In genomic region chr3:98085812-98086268, GRCm38 (mm10) we compare ENCODE assay signal across 10 mouse cellular contexts.
DNase-seq lines count a peak whose midpoint lies in the region; ATAC-seq and TF ChIP-seq lines count a peak whose summit lies in the region.
"Had no signal": no experiment of that assay in that cellular context is flagged by ENCODE, and none has a peak within 500 bp of the region (broad histone marks: within the 10 kb centered on the region; RNA-seq: fewer than 3 reads in every experiment).

No protein-coding gene starts in this region.

- H3K4me3 ChIP-seq in forebrain, embryonic 16.5 days (replicated peaks; ENCODE audit: low read length): no peak overlapping the region
- no peak overlapping the region for H3K4me3 ChIP-seq in forebrain, embryonic 13.5 days
- H3K4me3 ChIP-seq in heart, embryonic 14.5 days (ENCODE audit: control insufficient read depth in 1 of 2, insufficient read depth in 1 of 2, low read depth in 1 of 2, low read length in 2 of 2): no peak overlapping the region
- no peak overlapping the region for H3K4me3 ChIP-seq in liver, postnatal 0 days (ENCODE audit: low read depth, low read length)
- H3K4me3 ChIP-seq in midbrain, postnatal 0 days (ENCODE audit: low read depth, low read length): no peak overlapping the region

- no peaks in the 10 kb centered on the region for H3K9me3 ChIP-seq in forebrain, embryonic 16.5 days (ENCODE audit: control insufficient read depth, low read length)
- no peaks in the 10 kb centered on the region for H3K9me3 ChIP-seq in forebrain, embryonic 13.5 days (replicated peaks)
- H3K9me3 ChIP-seq in heart, embryonic 14.5 days (ENCODE audit: control insufficient read depth, low read length): no peaks in the 10 kb centered on the region
- H3K9me3 ChIP-seq in liver, postnatal 0 days (ENCODE audit: low read length): no peaks in the 10 kb centered on the region
- H3K9me3 ChIP-seq in midbrain, postnatal 0 days (ENCODE audit: low read length): no peaks in the 10 kb centered on the region

- peak; percentile 44 for DNase-seq in urinary bladder, postnatal 14 days (ENCODE audit: low spot score)
- DNase-seq in urinary bladder, postnatal 10 days (ENCODE audit: low spot score): no peak
- peak; percentile 62 for DNase-seq in liver, postnatal 0 days
- DNase-seq in midbrain, postnatal 0 days (ENCODE audit: low spot score): no peak

- 0 out of 2 replicates have a peak overlapping the region, but pooled peaks have one; percentile 22 for H3K27ac ChIP-seq in forebrain, embryonic 16.5 days (ENCODE audit: low read length)
- H3K27ac ChIP-seq in forebrain, embryonic 13.5 days: no peak overlapping the region; the same call in 1 of the 2 replicates
- H3K27ac ChIP-seq in heart, embryonic 14.5 days (replicated peaks in 1 of 2; ENCODE audit: control insufficient read depth in 1 of 2, insufficient read depth in 1 of 2, low read depth in 2 of 2, low read length in 2 of 2): peak overlapping the region in 1 of 2 experiments; percentile 45; a peak in 1 of 4 replicates
- H3K27ac ChIP-seq in liver, postnatal 0 days (ENCODE audit: low read depth): 0 out of 2 replicates have a peak overlapping the region, but pooled peaks have one; percentile 18
- no peak overlapping the region for H3K27ac ChIP-seq in midbrain, postnatal 0 days (ENCODE audit: low read depth, low read length)
- H3K27ac ChIP-seq: macrophage had no signal

- H3K4me2 ChIP-seq in forebrain, embryonic 16.5 days (ENCODE audit: low read length): no peak overlapping the region
- no peak overlapping the region for H3K4me2 ChIP-seq in forebrain, embryonic 13.5 days
- no peak overlapping the region for H3K4me2 ChIP-seq in heart, embryonic 14.5 days (ENCODE audit: low read length)
- H3K4me2 ChIP-seq in liver, postnatal 0 days (ENCODE audit: low read depth, low read length): peak overlapping the region; percentile 44
- H3K4me2 ChIP-seq in midbrain, postnatal 0 days (ENCODE audit: low read depth, low read length, poor library complexity, severe bottlenecking): no peak overlapping the region

- H3K4me1 ChIP-seq in forebrain, embryonic 16.5 days (replicated peaks; ENCODE audit: control insufficient read depth, insufficient read depth, low read length): peaks cover 7% of the 10 kb centered on the region; the same call in 1 of the 2 replicates
- peaks cover 14% of the 10 kb centered on the region for H3K4me1 ChIP-seq in forebrain, embryonic 13.5 days
- peaks cover 8 to 32% of the 10 kb centered on the region in 2 experiments for H3K4me1 ChIP-seq in heart, embryonic 14.5 days (ENCODE audit: control insufficient read depth in 2 of 2, insufficient read depth in 2 of 2, low read length in 2 of 2)
- H3K4me1 ChIP-seq in liver, postnatal 0 days (ENCODE audit: insufficient read depth): peaks cover 47% of the 10 kb centered on the region
- no peaks in the 10 kb centered on the region for H3K4me1 ChIP-seq in midbrain, postnatal 0 days (ENCODE audit: insufficient read depth, low read length)

- H3K9ac ChIP-seq in forebrain, embryonic 16.5 days (replicated peaks; ENCODE audit: low read depth, low read length): no peak overlapping the region
- H3K9ac ChIP-seq in forebrain, embryonic 13.5 days: no peak overlapping the region
- no peak overlapping the region for H3K9ac ChIP-seq in heart, embryonic 14.5 days (ENCODE audit: low read length)
- H3K9ac ChIP-seq in liver, postnatal 0 days (replicated peaks): no peak overlapping the region; the same call in 1 of the 2 replicates
- H3K9ac ChIP-seq in midbrain, postnatal 0 days (replicated peaks; ENCODE audit: low read length, poor library complexity, severe bottlenecking): no peak overlapping the region

- WGBS in forebrain, embryonic 16.5 days: 41% methylated on average over 5 of the region's 5 CpGs
- WGBS in forebrain, embryonic 13.5 days: 49% methylated on average over 5 of the region's 5 CpGs
- 18% methylated on average over 5 of the region's 5 CpGs for WGBS in heart, embryonic 14.5 days
- 52% methylated on average over 5 of the region's 5 CpGs for WGBS in liver, postnatal 0 days (ENCODE audit: insufficient replicate concordance)
- WGBS in midbrain, postnatal 0 days: 46% methylated on average over 5 of the region's 5 CpGs

- H3K36me3 ChIP-seq in forebrain, embryonic 16.5 days (ENCODE audit: control insufficient read depth, insufficient read depth): no peaks in the 10 kb centered on the region
- peaks cover 39% of the 10 kb centered on the region for H3K36me3 ChIP-seq in forebrain, embryonic 13.5 days (ENCODE audit: poor library complexity, severe bottlenecking)
- peaks cover 28% of the 10 kb centered on the region for H3K36me3 ChIP-seq in heart, embryonic 14.5 days (ENCODE audit: control insufficient read depth, insufficient read depth, low read length)
- peaks cover 19% of the 10 kb centered on the region for H3K36me3 ChIP-seq in liver, postnatal 0 days (replicated peaks; ENCODE audit: insufficient read depth, low read length)
- H3K36me3 ChIP-seq in midbrain, postnatal 0 days (ENCODE audit: insufficient read depth, low read length): no peaks in the 10 kb centered on the region
- H3K36me3 ChIP-seq: G1E had no signal

- peak; percentile 29; the same call in 1 of the 2 replicates for ATAC-seq in forebrain, embryonic 16.5 days
- no peak for ATAC-seq in forebrain, embryonic 13.5 days
- 0 out of 2 replicates have a peak, but pooled peaks have one; percentile 49 for ATAC-seq in heart, embryonic 14.5 days (ENCODE audit: insufficient number of reproducible peaks, insufficient read depth, low FRiP score, low read depth)
- ATAC-seq in liver, postnatal 0 days: peak; percentile 53
- ATAC-seq in inflammation-experienced regulatory T-cells, adult 6 months: no peak
- ATAC-seq in midbrain, postnatal 0 days (ENCODE audit: low FRiP score): no peak

- H3K27me3 ChIP-seq in forebrain, embryonic 16.5 days (replicated peaks; ENCODE audit: control insufficient read depth, insufficient read depth, low read length): no peaks in the 10 kb centered on the region
- H3K27me3 ChIP-seq in forebrain, embryonic 13.5 days: no peaks in the 10 kb centered on the region
- H3K27me3 ChIP-seq in heart, embryonic 14.5 days (ENCODE audit: control insufficient read depth, insufficient read depth, low read length): no peaks in the 10 kb centered on the region
- no peaks in the 10 kb centered on the region for H3K27me3 ChIP-seq in liver, postnatal 0 days (ENCODE audit: insufficient read depth, low read length)
- no peaks in the 10 kb centered on the region for H3K27me3 ChIP-seq in midbrain, postnatal 0 days (ENCODE audit: insufficient read depth, low read length)

- no peak for TF ChIP-seq CTCF in liver, postnatal 0 days (IDR thresholded peaks at IDR 0.05; ENCODE audit: low read depth)
- TF ChIP-seq CTCF in midbrain, postnatal 0 days (IDR thresholded peaks at IDR 0.05): no peak

- TF ChIP-seq EP300 in liver, postnatal 0 days (IDR thresholded peaks at IDR 0.05; ENCODE audit: low read depth): 0 out of 2 replicates have a peak, but pooled peaks have one; percentile 21

Comparison
In these comparisons a context has a peak if more than half of its experiments do, and no peak if none do; other contexts are left out.
1. ATAC-seq: peak in forebrain, embryonic 16.5 days (single experiment), heart, embryonic 14.5 days (single experiment) and liver, postnatal 0 days (single experiment); none in forebrain, embryonic 13.5 days (single experiment), inflammation-experienced regulatory T-cells, adult 6 months (single experiment) and midbrain, postnatal 0 days (single experiment).
2. H3K27ac ChIP-seq: peak in forebrain, embryonic 16.5 days (single experiment) and liver, postnatal 0 days (single experiment); none in forebrain, embryonic 13.5 days (single experiment) and midbrain, postnatal 0 days (single experiment).
3. DNase-seq: peak in urinary bladder, postnatal 14 days (single experiment) and liver, postnatal 0 days (single experiment); none in urinary bladder, postnatal 10 days (single experiment) and midbrain, postnatal 0 days (single experiment).